Mouse (Mus musculus) stomach, postnatal 0 days (tissue): ENCODE measurements at regions not wholly inside any gene's neighbourhood (a gene's known extent, or its start where the extent isn't known, plus 50 kb on each side); places are given as distances from the start of the nearest gene placed in this dataset.

ENCODE experiments used
- CTCF ChIP-seq: IDR thresholded peaks from 2 replicates; pipeline ENCODE4 v1.5.1; 2016; ENCODE audit warnings: antibody characterized with exemption, low read depth, mild to moderate bottlenecking, moderate library complexity
- EP300 ChIP-seq: optimal IDR thresholded peaks from 2 replicates; pipeline ENCODE3; 2016; ENCODE audit warnings: antibody characterized with exemption

GRCm38 (mm10) chr9:42194176-42194575 is 69.9 kb downstream of the Sc5d start:
- no peak for TF ChIP-seq CTCF
- TF ChIP-seq EP300: no peak
